Comparison of ENCODE assay signal across 10 mouse cellular contexts in the genomic region with DNA sequence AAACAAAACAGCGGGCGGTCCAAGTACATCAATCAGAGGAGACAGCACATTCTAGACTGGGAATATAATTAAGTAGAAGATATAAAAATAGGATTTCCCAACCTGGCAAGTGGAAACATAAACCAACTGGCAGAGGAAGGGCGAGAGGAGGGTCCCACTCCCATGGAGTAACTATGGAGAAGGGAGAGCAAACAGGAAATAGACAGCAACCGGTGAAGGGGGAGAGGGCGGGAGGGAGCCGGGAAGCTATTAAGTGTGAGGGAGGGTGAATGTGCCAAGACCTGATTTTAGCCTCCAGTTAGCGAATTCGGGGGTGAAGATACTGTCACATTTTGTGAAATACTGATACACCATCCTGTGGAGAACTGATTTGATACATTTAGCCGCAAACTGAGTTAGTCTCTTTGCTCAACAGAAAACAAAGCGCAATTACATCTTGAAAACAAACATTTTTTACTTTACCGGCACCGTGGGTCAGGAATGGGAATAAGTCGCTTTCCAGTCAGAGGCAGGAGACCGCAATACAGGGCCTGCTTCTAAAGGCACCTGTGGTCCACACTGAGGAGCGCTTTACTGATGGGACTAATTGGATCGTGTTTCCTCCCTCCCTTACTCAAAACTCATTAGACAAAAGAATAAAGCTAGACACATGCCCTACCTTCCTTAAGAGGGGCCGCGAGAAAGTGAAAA.
A peak's percentile ranks its signal among the peaks of the same experiment; 100 is the strongest.
DNase-seq lines count a peak whose midpoint lies in the region; ATAC-seq and TF ChIP-seq lines count a peak whose summit lies in the region.
"Had no signal": no experiment of that assay in that cellular context is flagged by ENCODE, and none has a peak within 500 bp of the region (broad histone marks: within the 10 kb centered on the region; RNA-seq: fewer than 3 reads in every experiment).

No protein-coding gene starts in this region.

- TF ChIP-seq CTCF in hindbrain, postnatal 0 days (IDR thresholded peaks at IDR 0.05; ENCODE audit: low read depth), result no peak

- H3K27me3 ChIP-seq in heart, embryonic 16.5 days (ENCODE audit: control insufficient read depth, insufficient read depth, low read length), result no peaks in the 10 kb centered on the region
- no peaks in the 10 kb centered on the region for H3K27me3 ChIP-seq in heart, embryonic 10.5 days (ENCODE audit: insufficient read depth, poor library complexity, severe bottlenecking)
- peaks cover 6% of the 10 kb centered on the region; the same call in 1 of the 2 replicates for H3K27me3 ChIP-seq in embryonic facial prominence, embryonic 10.5 days (replicated peaks; ENCODE audit: low read depth, poor library complexity, severe bottlenecking)
- H3K27me3 ChIP-seq in hindbrain, postnatal 0 days (ENCODE audit: insufficient read depth, low read length), result no peaks in the 10 kb centered on the region
- H3K27me3 ChIP-seq in midbrain, embryonic 14.5 days (ENCODE audit: control insufficient read depth, insufficient read depth, low read length), result no peaks in the 10 kb centered on the region

- no peak for DNase-seq in heart, embryonic 10.5 days (ENCODE audit: low spot score)
- peak; percentile 37 for DNase-seq in embryonic facial prominence, embryonic 10.5 days (ENCODE audit: low spot score)
- DNase-seq in hindbrain, postnatal 0 days (ENCODE audit: low spot score), result peak; percentile 58
- peak; percentile 49 for DNase-seq in midbrain, embryonic 14.5 days
- no peak for DNase-seq in natural killer cell, adult 2 months (ENCODE audit: low spot score in 2 of 2)
- DNase-seq in ovary, adult 18-20 months (ENCODE audit: low spot score), result no peak
- no peak for DNase-seq in thymus, adult 18-20 months
- DNase-seq: adrenal gland, adult 2 months had no signal

- H3K9me3 ChIP-seq in heart, embryonic 16.5 days (replicated peaks; ENCODE audit: control insufficient read depth, low read length), result no peaks in the 10 kb centered on the region
- H3K9me3 ChIP-seq in heart, embryonic 10.5 days, result no peaks in the 10 kb centered on the region
- H3K9me3 ChIP-seq in embryonic facial prominence, embryonic 10.5 days, result no peaks in the 10 kb centered on the region
- H3K9me3 ChIP-seq in hindbrain, postnatal 0 days (ENCODE audit: low read length), result no peaks in the 10 kb centered on the region
- H3K9me3 ChIP-seq in midbrain, embryonic 14.5 days (ENCODE audit: control insufficient read depth, low read length), result no peaks in the 10 kb centered on the region

- H3K4me3 ChIP-seq in heart, embryonic 16.5 days (ENCODE audit: low read length), result no peak overlapping the region
- no peak overlapping the region for H3K4me3 ChIP-seq in heart, embryonic 10.5 days
- peak overlapping the region; percentile 23; the same call in 1 of the 2 replicates for H3K4me3 ChIP-seq in embryonic facial prominence, embryonic 10.5 days
- peak overlapping the region; percentile 8; the same call in 1 of the 2 replicates for H3K4me3 ChIP-seq in hindbrain, postnatal 0 days (ENCODE audit: low read length)
- H3K4me3 ChIP-seq in midbrain, embryonic 14.5 days (replicated peaks; ENCODE audit: low read depth, low read length), result no peak overlapping the region
- H3K4me3 ChIP-seq: erythroblast, embryonic 14.5 days had no signal

- no peaks in the 10 kb centered on the region for H3K36me3 ChIP-seq in heart, embryonic 16.5 days (ENCODE audit: control insufficient read depth, insufficient read depth)
- no peaks in the 10 kb centered on the region for H3K36me3 ChIP-seq in heart, embryonic 10.5 days
- H3K36me3 ChIP-seq in embryonic facial prominence, embryonic 10.5 days (replicated peaks), result no peaks in the 10 kb centered on the region
- H3K36me3 ChIP-seq in hindbrain, postnatal 0 days (ENCODE audit: insufficient read depth, low read length), result no peaks in the 10 kb centered on the region
- H3K36me3 ChIP-seq in midbrain, embryonic 14.5 days (ENCODE audit: control insufficient read depth, insufficient read depth, low read length), result no peaks in the 10 kb centered on the region

- no peaks in the 10 kb centered on the region for H3K4me1 ChIP-seq in heart, embryonic 16.5 days (ENCODE audit: control insufficient read depth, insufficient read depth, low read length)
- H3K4me1 ChIP-seq in heart, embryonic 10.5 days, result no peaks in the 10 kb centered on the region
- peaks cover 30% of the 10 kb centered on the region for H3K4me1 ChIP-seq in embryonic facial prominence, embryonic 10.5 days
- H3K4me1 ChIP-seq in hindbrain, postnatal 0 days (ENCODE audit: insufficient read depth, low read length), result peaks cover 15% of the 10 kb centered on the region; the same call in 1 of the 2 replicates
- peaks cover 25% of the 10 kb centered on the region for H3K4me1 ChIP-seq in midbrain, embryonic 14.5 days (ENCODE audit: control insufficient read depth, insufficient read depth, low read length)

- WGBS in heart, embryonic 16.5 days, result 59% methylated on average over 18 of the region's 18 CpGs
- 73% methylated on average over 18 of the region's 18 CpGs for WGBS in heart, embryonic 10.5 days
- 51% methylated on average over 18 of the region's 18 CpGs for WGBS in embryonic facial prominence, embryonic 10.5 days
- WGBS in hindbrain, postnatal 0 days, result 26% methylated on average over 18 of the region's 18 CpGs
- 52% methylated on average over 18 of the region's 18 CpGs for WGBS in midbrain, embryonic 14.5 days

- peak overlapping the region; percentile 2; the same call in 1 of the 2 replicates for H3K4me2 ChIP-seq in heart, embryonic 16.5 days (ENCODE audit: low read depth, low read length)
- H3K4me2 ChIP-seq in hindbrain, postnatal 0 days (ENCODE audit: low read depth, low read length), result peak overlapping the region; percentile 52
- H3K4me2 ChIP-seq in midbrain, embryonic 14.5 days (ENCODE audit: low read length), result peak overlapping the region; percentile 43

- H3K9ac ChIP-seq in heart, embryonic 16.5 days (ENCODE audit: low read length), result no peak overlapping the region
- no peak overlapping the region for H3K9ac ChIP-seq in hindbrain, postnatal 0 days (replicated peaks; ENCODE audit: low read length)
- no peak overlapping the region for H3K9ac ChIP-seq in midbrain, embryonic 14.5 days (replicated peaks; ENCODE audit: low read length)

- no peak for ATAC-seq in heart, embryonic 16.5 days (replicated peaks; ENCODE audit: extremely low read depth, insufficient read depth, low FRiP score)
- 0 out of 2 replicates have a peak, but pooled peaks have one; percentile 41 for ATAC-seq in hindbrain, postnatal 0 days
- no peak for ATAC-seq in midbrain, embryonic 14.5 days (ENCODE audit: low FRiP score, low TSS enrichment)

- no peak overlapping the region for H3K27ac ChIP-seq in heart, embryonic 16.5 days (ENCODE audit: low read length)
- no peak overlapping the region for H3K27ac ChIP-seq in heart, embryonic 10.5 days
- H3K27ac ChIP-seq in embryonic facial prominence, embryonic 10.5 days (replicated peaks), result no peak overlapping the region
- peak overlapping the region; percentile 64; the same call in 1 of the 2 replicates for H3K27ac ChIP-seq in hindbrain, postnatal 0 days
- no peak overlapping the region for H3K27ac ChIP-seq in midbrain, embryonic 14.5 days (replicated peaks; ENCODE audit: low read depth, low read length)

Comparison
In these comparisons a context has a peak if more than half of its experiments do, and no peak if none do; other contexts are left out.
1. H3K4me2 ChIP-seq: peak in every context shown above with its lines; median percentile 52 in hindbrain, postnatal 0 days; 43 in midbrain, embryonic 14.5 days; 2 in heart, embryonic 16.5 days.
2. H3K4me3 ChIP-seq: peak in embryonic facial prominence, embryonic 10.5 days (single experiment) and hindbrain, postnatal 0 days (single experiment); none in heart, embryonic 16.5 days (single experiment), heart, embryonic 10.5 days (single experiment) and midbrain, embryonic 14.5 days (single experiment).
3. DNase-seq: peak in embryonic facial prominence, embryonic 10.5 days (single experiment), hindbrain, postnatal 0 days (single experiment) and midbrain, embryonic 14.5 days (single experiment); none in heart, embryonic 10.5 days (single experiment), natural killer cell, adult 2 months (0 of 2), ovary, adult 18-20 months (single experiment) and thymus, adult 18-20 months (0 of 2).